Mouse (Mus musculus): ENCODE data around the gene Lysmd1. TPM values are rescaled to one million over a fixed set of nuclear protein-coding genes. Genes with fewer than 3 reads are reported as not detected.

Gene Lysmd1
- polyA plus RNA-seq (2012; rRNA removed) (11.7 and 11.8 TPM in 2 replicates), polyA plus RNA-seq (2014; fragmentation: Nextera tagmentation; extraction: Ambion mirVana) (13.3 and 15.3 TPM in 2 replicates)

GRCm38 (mm10) chr3:95133680-95134101, at the start of gene Lysmd1, which contains the start of gene Scnm1:
TSS of gene Lysmd1 (plus strand) at chr3:95134088.
TSS of gene Scnm1 (minus strand) at chr3:95134011.
- Histone ChIP-seq H3K4me2 (replicated peaks; ENCODE audit: low read depth, low read length, severe bottlenecking) (peak within 1 kb of the TSS; percentile 70), H3K27ac (replicated peaks; ENCODE audit: low read depth, low read length) (peak within 1 kb of the TSS; percentile 76), H3K9me3 (ENCODE audit: control insufficient read depth, low read length) (no peaks in the 10 kb centered on the region), H3K27me3 (ENCODE audit: control insufficient read depth, insufficient read depth, low read length) (no peaks in the 10 kb centered on the region), H3K36me3 (ENCODE audit: control insufficient read depth, insufficient read depth, low read length) (peaks cover 21% of the 10 kb centered on the region), H3K4me3 (replicated peaks; ENCODE audit: low read length) (peak within 1 kb of the TSS; percentile 72), H3K9ac (ENCODE audit: low read depth, low read length, severe bottlenecking) (peak within 1 kb of the TSS; percentile 73), H3K4me1 (ENCODE audit: control insufficient read depth, insufficient read depth, low read length) (peaks cover 11% of the 10 kb centered on the region; the same call in 1 of the 2 replicates)
- TF ChIP-seq POLR2A (IDR thresholded peaks at IDR 0.05; ENCODE audit: borderline replicate concordance, extremely low read depth, insufficient read depth, insufficient read length), result no peak
- DNase-seq (ENCODE audit: low spot score) (peak; percentile 96), ATAC-seq (ENCODE audit: low FRiP score, low read depth) (peak; percentile 93)
- under 1% methylated on average over 20 of the region's 20 CpGs for WGBS

- H3K9me3 ChIP-seq (ENCODE audit: control insufficient read depth, low read length), result no peaks in the 10 kb centered on the region
- H3K9ac ChIP-seq (ENCODE audit: low read depth, low read length, severe bottlenecking), result no peak overlapping the region
- H3K4me3 ChIP-seq (replicated peaks; ENCODE audit: low read length), result no peak overlapping the region
- 92% methylated on average over 1 of the region's 1 CpGs for WGBS
- TF ChIP-seq POLR2A (IDR thresholded peaks at IDR 0.05; ENCODE audit: borderline replicate concordance, extremely low read depth, insufficient read depth, insufficient read length), result no peak
- DNase-seq (ENCODE audit: low spot score) (no peak), ATAC-seq (ENCODE audit: low FRiP score, low read depth) (no peak)
- no peaks in the 10 kb centered on the region for H3K27me3 ChIP-seq (ENCODE audit: control insufficient read depth, insufficient read depth, low read length)
- H3K36me3 ChIP-seq (ENCODE audit: control insufficient read depth, insufficient read depth, low read length), result 0 out of 2 replicates have a peak, but pooled peaks cover 4% of the 10 kb centered on the region
- no peaks in the 10 kb centered on the region for H3K4me1 ChIP-seq (ENCODE audit: control insufficient read depth, insufficient read depth, low read length)
- no peak overlapping the region for H3K4me2 ChIP-seq (replicated peaks; ENCODE audit: low read depth, low read length, severe bottlenecking)
- no peak overlapping the region for H3K27ac ChIP-seq (replicated peaks; ENCODE audit: low read depth, low read length)
Observed at GRCm38 (mm10) chr3:95088071-95088470, 45.8 kb upstream of the Lysmd1 start.

- H3K4me2 ChIP-seq (replicated peaks; ENCODE audit: low read depth, low read length, severe bottlenecking), result no peak overlapping the region
- H3K9me3 ChIP-seq (ENCODE audit: control insufficient read depth, low read length), result no peaks in the 10 kb centered on the region
- no peak for ATAC-seq (ENCODE audit: low FRiP score, low read depth)
- H3K4me3 ChIP-seq (replicated peaks; ENCODE audit: low read length), result no peak overlapping the region
- H3K4me1 ChIP-seq (ENCODE audit: control insufficient read depth, insufficient read depth, low read length), result peaks cover 9% of the 10 kb centered on the region
- no peak overlapping the region for H3K9ac ChIP-seq (ENCODE audit: low read depth, low read length, severe bottlenecking)
- WGBS, result 25% methylated on average over 2 of the region's 2 CpGs
- no peak overlapping the region for H3K27ac ChIP-seq (replicated peaks; ENCODE audit: low read depth, low read length)
- peaks cover 18% of the 10 kb centered on the region; the same call in 1 of the 2 replicates for H3K36me3 ChIP-seq (ENCODE audit: control insufficient read depth, insufficient read depth, low read length)
- no peaks in the 10 kb centered on the region for H3K27me3 ChIP-seq (ENCODE audit: control insufficient read depth, insufficient read depth, low read length)
- TF ChIP-seq POLR2A (IDR thresholded peaks at IDR 0.05; ENCODE audit: borderline replicate concordance, extremely low read depth, insufficient read depth, insufficient read length), result no peak
- DNase-seq (ENCODE audit: low spot score), result no peak
Observed at GRCm38 (mm10) chr3:95100854-95101253, 33.0 kb upstream of the Lysmd1 start.

- H3K4me1 ChIP-seq (ENCODE audit: control insufficient read depth, insufficient read depth, low read length), result peaks cover 9% of the 10 kb centered on the region
- H3K36me3 ChIP-seq (ENCODE audit: control insufficient read depth, insufficient read depth, low read length), result peaks cover 9% of the 10 kb centered on the region; the same call in 1 of the 2 replicates
- peak overlapping the region; percentile 73 for H3K4me3 ChIP-seq (replicated peaks; ENCODE audit: low read length)
- no peaks in the 10 kb centered on the region for H3K9me3 ChIP-seq (ENCODE audit: control insufficient read depth, low read length)
- no peak overlapping the region for H3K27ac ChIP-seq (replicated peaks; ENCODE audit: low read depth, low read length)
- DNase-seq (ENCODE audit: low spot score) (no peak), ATAC-seq (ENCODE audit: low FRiP score, low read depth) (no peak)
- no peaks in the 10 kb centered on the region for H3K27me3 ChIP-seq (ENCODE audit: control insufficient read depth, insufficient read depth, low read length)
- no peak for TF ChIP-seq POLR2A (IDR thresholded peaks at IDR 0.05; ENCODE audit: borderline replicate concordance, extremely low read depth, insufficient read depth, insufficient read length)
- H3K9ac ChIP-seq (ENCODE audit: low read depth, low read length, severe bottlenecking), result peak overlapping the region; percentile 83; the same call in 1 of the 2 replicates
- 58% methylated on average over 4 of the region's 4 CpGs for WGBS
- H3K4me2 ChIP-seq (replicated peaks; ENCODE audit: low read depth, low read length, severe bottlenecking), result peak overlapping the region; percentile 61
Observed at GRCm38 (mm10) chr3:95105121-95105520, 28.8 kb upstream of the Lysmd1 start.

GRCm38 (mm10) chr3:95105586-95106337, 28.1 kb upstream of the Lysmd1 start:
- peak overlapping the region; percentile 61 for H3K4me2 ChIP-seq (replicated peaks; ENCODE audit: low read depth, low read length, severe bottlenecking)
- H3K4me3 ChIP-seq (replicated peaks; ENCODE audit: low read length), result peak overlapping the region; percentile 73
- WGBS, result under 1% methylated on average over 16 of the region's 16 CpGs
- peaks cover 11% of the 10 kb centered on the region for H3K4me1 ChIP-seq (ENCODE audit: control insufficient read depth, insufficient read depth, low read length)
- no peaks in the 10 kb centered on the region for H3K9me3 ChIP-seq (ENCODE audit: control insufficient read depth, low read length)
- no peak for TF ChIP-seq POLR2A (IDR thresholded peaks at IDR 0.05; ENCODE audit: borderline replicate concordance, extremely low read depth, insufficient read depth, insufficient read length)
- H3K36me3 ChIP-seq (ENCODE audit: control insufficient read depth, insufficient read depth, low read length), result peaks cover 9% of the 10 kb centered on the region; the same call in 1 of the 2 replicates
- ATAC-seq (ENCODE audit: low FRiP score, low read depth) (no peak), DNase-seq (ENCODE audit: low spot score) (no peak)
- peak overlapping the region; percentile 83 for H3K9ac ChIP-seq (ENCODE audit: low read depth, low read length, severe bottlenecking)
- peak overlapping the region; percentile 75 for H3K27ac ChIP-seq (replicated peaks; ENCODE audit: low read depth, low read length)
- H3K27me3 ChIP-seq (ENCODE audit: control insufficient read depth, insufficient read depth, low read length), result no peaks in the 10 kb centered on the region
